Mouse (Mus musculus): ENCODE results near the gene Drc1. TPM values are rescaled to one million over a fixed set of nuclear protein-coding genes. Genes with fewer than 3 reads are reported as not detected.

Gene Drc1
- total RNA-seq, 2 experiments from 2014 or later, result 0.26 to 0.43 TPM

- no peak for DNase-seq
Observed at GRCm38 (mm10) chr5:30287106-30287882, 6.1 kb downstream of the Drc1 start.

DNA sequence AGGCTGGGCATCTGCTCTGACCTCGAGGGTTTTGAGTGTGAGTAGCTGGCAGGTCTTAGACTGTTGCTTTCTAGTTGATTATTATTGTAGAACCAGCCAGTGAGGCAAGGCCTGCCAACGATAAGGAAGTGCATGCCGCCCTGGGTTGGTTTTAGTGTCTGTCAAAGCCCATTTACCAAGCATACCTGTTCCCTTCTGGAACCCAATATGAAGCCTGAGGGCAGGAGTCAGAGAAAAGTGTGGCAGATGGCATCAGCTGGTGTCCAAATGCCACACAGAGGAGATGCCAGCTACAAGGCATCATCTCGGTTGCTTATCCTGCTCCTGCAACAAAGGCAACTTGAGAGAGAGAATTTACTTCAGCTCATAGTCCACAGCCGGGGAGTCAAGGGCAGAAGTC, 59.6 kb downstream of the Drc1 start:
- DNase-seq, result no peak

- no peak for DNase-seq
Observed at GRCm38 (mm10) chr5:30341601-30342365, 60.6 kb downstream of the Drc1 start.

GRCm38 (mm10) chr5:30342601-30343015, 61.4 kb downstream of the Drc1 start:
- peak in 1 of 2 experiments; percentile 7 for DNase-seq

- peak; percentile 65 to 79 for DNase-seq
Observed at GRCm38 (mm10) chr5:30343107-30343506, 61.9 kb downstream of the Drc1 start.

GRCm38 (mm10) chr5:30343886-30344285, 62.7 kb downstream of the Drc1 start:
- DNase-seq, result no peak

GRCm38 (mm10) chr5:30353605-30354004, 72.4 kb downstream of the Drc1 start:
- no peak for DNase-seq

- no peak for DNase-seq
Observed at GRCm38 (mm10) chr5:30355114-30355513, 73.9 kb downstream of the Drc1 start.

- DNase-seq, result peak; percentile 21 to 40
Observed at GRCm38 (mm10) chr5:30355559-30356159, 74.5 kb downstream of the Drc1 start.

GRCm38 (mm10) chr5:30356647-30357046, 75.5 kb downstream of the Drc1 start:
- DNase-seq, result no peak

DNA sequence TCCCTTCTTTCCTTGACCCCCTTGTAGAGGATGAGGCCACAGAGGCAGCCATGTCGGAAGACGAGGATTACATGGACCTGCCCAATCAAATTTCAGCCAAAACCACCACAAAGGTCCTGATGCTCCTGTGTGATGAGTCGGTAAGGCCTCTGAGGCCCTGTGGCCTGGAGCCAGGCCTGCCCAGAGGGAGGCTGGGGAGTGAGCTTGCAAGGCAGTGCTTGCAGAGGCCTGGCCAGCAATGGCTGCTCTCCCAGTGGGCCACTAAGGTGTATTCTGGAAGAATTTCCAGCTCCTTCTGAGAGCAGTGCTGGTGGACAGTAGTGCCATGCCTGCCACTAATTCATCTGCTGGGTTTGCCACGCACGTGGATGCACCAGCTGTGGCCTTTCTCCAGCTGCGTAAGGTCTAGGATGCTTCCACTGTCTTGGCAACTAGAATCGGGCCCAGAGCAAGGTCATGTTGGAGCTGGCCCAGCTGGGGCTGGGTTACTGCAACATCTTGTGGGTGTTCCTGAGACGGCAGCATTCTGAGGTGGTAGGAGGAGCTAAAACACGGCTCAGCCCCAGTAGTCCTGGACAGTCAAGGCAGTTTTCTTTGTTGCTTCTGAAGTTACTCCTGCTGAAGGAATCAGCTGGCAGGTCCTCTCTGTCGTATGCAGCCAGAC, 77.4 kb downstream of the Drc1 start:
- peak; percentile 53 to 62 for DNase-seq

DNA sequence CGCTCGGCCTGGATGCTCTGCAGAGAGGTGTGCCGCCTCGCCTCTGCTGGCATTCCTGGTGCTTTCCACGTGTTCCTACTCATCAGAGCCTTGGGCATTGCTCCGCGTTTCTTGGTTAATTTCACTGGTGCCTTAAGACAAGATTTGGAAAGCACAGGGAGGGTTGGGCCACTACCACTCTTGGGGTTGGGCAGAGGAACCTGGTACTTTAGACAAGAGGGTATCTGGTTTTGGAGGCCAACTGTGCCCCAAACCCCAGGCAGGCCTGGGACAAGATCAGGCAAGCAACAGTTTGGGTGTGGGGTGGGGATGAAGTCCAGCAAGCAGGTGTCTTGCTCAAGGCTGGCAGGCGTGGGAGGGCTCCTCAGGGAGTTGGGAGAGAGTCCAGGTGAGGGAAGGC, 86.2 kb downstream of the Drc1 start:
- no peak for DNase-seq

DNA sequence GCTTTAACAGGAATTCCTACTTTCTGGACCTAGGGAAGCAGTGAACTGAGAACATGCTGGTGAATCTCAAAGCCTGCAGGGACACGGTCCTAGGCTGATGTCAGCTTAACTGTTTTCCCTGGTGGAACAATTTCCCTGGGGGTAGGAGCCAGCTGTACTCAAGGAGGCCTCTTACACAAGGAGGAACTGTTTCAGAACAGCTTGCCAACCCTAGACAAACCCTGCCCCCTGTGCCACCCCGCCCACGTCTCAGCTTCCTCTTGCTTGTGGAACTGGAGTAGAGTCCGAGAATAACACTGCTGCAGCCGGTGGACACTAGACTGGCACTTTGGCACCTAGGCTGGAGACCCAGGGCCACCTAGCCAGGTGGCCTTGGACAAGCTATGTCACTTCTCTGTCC, 88.2 kb downstream of the Drc1 start:
- peak; percentile 19 to 54 for DNase-seq

- DNase-seq, result no peak
Observed at GRCm38 (mm10) chr5:30382876-30383275, 101.7 kb downstream of the Drc1 start.

DNA sequence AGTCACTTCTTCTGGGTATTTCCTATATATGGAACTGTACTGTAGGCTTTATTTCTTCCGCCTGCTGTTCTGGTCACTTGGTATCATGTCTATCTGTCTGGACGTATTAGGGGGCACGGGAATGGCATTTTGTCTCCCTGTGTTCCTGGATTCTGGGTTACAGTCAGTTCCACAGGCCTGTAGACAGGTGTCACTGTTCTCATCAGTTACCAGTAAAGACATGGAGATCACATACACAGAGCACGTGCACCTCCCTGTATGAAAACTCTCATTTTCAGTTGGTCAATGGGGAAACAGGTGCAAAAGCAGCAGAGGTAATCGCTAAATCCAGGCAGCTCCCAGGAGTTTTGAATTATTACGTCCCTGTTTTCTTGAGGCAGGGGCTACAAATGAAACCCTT, 106.5 kb downstream of the Drc1 start:
- DNase-seq, result no peak

DNA sequence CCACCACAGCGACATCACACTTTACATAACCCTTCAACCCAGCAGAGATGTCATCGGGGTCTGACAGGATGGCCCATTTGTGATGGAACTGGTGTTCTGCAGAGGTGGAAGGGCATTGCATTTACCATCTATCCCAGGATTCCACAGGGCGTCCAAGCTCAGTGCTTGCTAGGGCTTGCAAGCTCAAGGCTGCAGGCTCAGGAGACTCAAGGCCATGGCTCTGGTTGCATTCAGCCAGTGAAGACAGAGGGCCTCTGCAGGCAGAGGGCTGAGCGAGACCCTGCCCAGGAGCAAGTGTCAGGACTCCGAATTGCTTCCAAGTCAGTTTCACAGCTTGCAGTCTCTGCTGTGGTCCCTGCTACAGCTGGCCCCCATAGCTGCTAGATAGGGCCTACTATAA, 108.6 kb downstream of the Drc1 start:
- peak; percentile 34 to 55 for DNase-seq

DNA sequence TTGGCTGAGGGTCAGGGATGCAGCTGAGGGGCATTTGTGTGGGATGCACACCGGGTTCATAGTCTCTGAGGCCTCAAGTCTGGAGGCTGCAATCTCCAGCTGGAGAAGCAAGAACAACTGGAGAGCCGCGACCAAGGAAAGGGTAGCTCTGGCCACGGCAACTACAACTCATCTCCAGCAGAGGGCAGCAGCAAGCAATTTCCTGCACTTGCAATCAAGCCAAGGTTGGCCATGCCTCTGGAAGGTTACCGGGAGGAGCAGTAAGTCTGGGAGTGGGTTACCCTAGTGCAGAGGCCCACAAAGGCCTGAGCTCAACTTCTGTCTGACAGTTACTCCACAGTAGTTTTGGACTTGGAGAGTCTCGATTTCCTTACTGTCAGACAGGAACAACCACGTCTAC, 110.3 kb downstream of the Drc1 start:
- DNase-seq, result peak; percentile 83 to 87

- DNase-seq, result no peak
Observed at GRCm38 (mm10) chr5:30400521-30400920, 119.3 kb downstream of the Drc1 start.

GRCm38 (mm10) chr5:30401165-30401564, 120.0 kb downstream of the Drc1 start:
- DNase-seq, result no peak

GRCm38 (mm10) chr5:30406876-30407275, 125.7 kb downstream of the Drc1 start:
- DNase-seq, result peak in 1 of 2 experiments; percentile 13

DNA sequence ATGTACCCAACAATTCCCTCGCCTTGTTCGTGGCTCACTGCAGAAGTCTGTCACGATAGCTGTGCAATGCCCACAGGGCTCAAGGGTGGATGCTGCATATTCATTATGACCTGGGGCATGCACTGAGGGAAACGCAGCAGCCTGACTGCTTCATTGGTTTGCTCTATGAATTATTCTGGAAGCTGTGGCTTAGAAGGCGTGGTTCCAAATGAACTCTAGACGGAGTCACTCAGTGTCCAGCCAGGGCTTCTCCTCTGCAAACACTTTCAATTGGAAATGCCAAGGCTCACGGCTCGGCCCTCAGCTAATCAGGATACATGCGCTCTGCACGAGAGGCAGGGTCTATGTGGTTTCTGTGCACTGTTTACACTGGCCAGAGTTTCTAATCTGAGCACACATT, 130.3 kb downstream of the Drc1 start:
- peak in 1 of 2 experiments; percentile 16 for DNase-seq

DNA sequence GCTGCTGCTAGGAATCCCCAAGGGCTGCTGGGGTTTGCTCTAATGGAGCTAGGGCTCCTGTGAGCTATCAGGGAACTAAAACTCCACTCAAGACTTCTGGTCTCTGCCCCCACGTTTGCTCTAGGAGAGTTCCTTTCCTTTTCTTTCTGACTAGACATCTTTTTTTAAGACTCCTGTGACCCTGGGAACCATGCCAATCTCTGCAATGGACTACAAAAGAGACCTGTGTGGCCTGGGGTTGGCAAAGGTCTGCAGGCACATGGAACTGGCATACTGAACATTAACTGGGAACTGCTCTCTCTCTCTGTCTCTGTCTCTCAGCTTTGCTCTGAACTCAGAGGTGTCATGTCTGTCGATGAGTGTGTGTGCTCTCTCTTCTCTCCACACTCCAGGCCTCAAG, 134.2 kb downstream of the Drc1 start:
- peak; percentile 20 to 44 for DNase-seq
